Mouse (Mus musculus): Measurements from ENCODE around the gene Gcgr.

- TF ChIP-seq CHD2 (IDR thresholded peaks at IDR 0.05; ENCODE audit: low read depth, low read length): no peak
- TF ChIP-seq HCFC1 (IDR thresholded peaks at IDR 0.05; ENCODE audit: borderline replicate concordance, insufficient read depth, low read length): no peak
Measured at GRCm38 (mm10) chr11:120542376-120542775, 11.9 kb downstream of the Gcgr start.
